Mouse (Mus musculus): ENCODE data around the gene Rbak.

Gene Rbak

GRCm38 (mm10) chr5:143134216-143135010 is 46.2 kb downstream of the Rbak start:
- DNase-seq (ENCODE audit: low read depth, low spot score), result peak; percentile 87

DNA sequence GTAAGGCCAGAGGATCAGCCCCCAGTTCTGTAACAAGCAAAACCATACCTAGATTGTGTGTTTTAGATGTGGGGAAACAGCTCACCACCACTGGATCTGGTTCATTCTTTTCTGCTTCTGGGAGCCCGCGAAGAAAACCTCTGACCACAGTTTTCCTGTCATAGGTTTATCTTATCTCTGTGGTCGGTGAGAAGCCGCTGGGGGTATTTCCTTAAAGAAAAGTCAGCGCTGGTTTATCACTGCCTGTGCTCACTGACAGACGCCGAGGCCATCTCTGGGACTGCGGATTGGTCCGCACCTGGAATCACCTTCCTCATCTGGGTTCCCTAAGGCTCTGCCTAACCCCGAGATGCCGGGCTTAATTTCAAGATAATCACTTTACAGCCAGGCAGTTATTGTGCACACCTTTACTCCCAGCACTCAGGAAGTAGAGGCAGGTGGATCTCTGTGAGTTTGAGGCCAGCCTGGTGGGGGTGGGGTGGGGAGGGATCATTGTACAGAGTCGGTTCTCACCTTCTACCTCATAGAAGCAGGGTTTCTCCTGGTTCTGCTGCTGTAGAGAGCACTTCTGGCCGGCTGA is 47.5 kb downstream of the Rbak start:
- DNase-seq (ENCODE audit: low read depth, low spot score), result no peak

- peak; percentile 91 for DNase-seq (ENCODE audit: low read depth, low spot score)
These were observed 50.2 kb downstream of the Rbak start for GRCm38 (mm10) chr5:143130342-143130741.

DNA sequence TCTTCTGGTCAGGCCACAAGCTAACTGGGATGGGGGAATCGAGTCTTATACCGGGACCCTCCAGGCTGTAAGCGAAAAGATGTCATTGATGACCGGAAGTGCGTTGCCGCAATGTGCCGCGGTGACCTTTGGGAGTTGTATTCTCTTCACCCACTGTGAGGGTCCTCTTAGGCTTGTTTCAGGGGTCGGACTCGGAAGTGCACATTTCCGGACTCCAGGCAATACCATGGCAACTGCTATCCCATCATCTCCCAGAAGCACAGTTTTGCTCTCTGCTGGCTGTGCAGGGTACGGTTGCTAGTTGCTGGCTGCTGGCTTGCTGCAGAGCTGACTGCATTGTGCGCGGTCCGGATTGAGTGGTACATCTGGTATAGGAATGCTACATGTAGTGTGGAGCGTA is 51.5 kb downstream of the Rbak start:
- peak; percentile 91 for DNase-seq (ENCODE audit: low read depth, low spot score)

- DNase-seq (ENCODE audit: low read depth, low spot score), result no peak
These were observed 52.7 kb downstream of the Rbak start for GRCm38 (mm10) chr5:143127837-143128236.

DNA sequence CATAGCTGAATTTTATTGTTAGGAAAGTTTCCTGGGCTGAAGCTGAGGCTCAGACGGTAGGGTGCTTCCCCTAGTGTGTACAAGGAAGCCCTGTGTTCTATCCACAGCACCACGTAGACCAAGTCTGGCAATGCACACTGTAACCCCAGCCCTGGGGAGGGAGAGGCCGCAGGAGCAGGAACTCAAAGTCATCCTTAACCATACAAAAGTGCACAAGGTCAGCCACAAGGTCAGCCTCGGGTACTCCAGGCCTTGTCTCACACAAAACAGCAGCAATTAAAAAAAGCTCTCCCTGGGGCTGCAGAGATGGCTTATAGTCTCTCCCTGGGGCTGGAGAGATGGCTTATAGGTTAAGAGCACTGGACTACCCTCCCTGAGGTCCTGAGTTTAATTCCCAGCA is 53.7 kb downstream of the Rbak start:
- DNase-seq (ENCODE audit: low read depth, low spot score), result peak; percentile 83

- DNase-seq (ENCODE audit: low read depth, low spot score), result no peak
These were observed 54.5 kb downstream of the Rbak start for GRCm38 (mm10) chr5:143126089-143126488.

- DNase-seq (ENCODE audit: low read depth, low spot score), result peak; percentile 85
These were observed 55.0 kb downstream of the Rbak start for GRCm38 (mm10) chr5:143125601-143126000.

GRCm38 (mm10) chr5:143124805-143125378 is 55.7 kb downstream of the Rbak start:
- DNase-seq (ENCODE audit: low read depth, low spot score), result peak; percentile 57

GRCm38 (mm10) chr5:143122673-143123072 is 57.9 kb downstream of the Rbak start:
- DNase-seq (ENCODE audit: low read depth, low spot score), result peak; percentile 97
